Mouse (Mus musculus): ENCODE data around the gene Syne2. TPM values are rescaled to one million over a fixed set of nuclear protein-coding genes. Genes with fewer than 3 reads are reported as not detected.

Gene Syne2
- total RNA-seq, 2 experiments from 2014 or later = 46.8 to 78.3 TPM

- DNase-seq = no peak
Observed at GRCm38 (mm10) chr12:76047921-76048320, 230.0 kb downstream of the Syne2 start.

DNA sequence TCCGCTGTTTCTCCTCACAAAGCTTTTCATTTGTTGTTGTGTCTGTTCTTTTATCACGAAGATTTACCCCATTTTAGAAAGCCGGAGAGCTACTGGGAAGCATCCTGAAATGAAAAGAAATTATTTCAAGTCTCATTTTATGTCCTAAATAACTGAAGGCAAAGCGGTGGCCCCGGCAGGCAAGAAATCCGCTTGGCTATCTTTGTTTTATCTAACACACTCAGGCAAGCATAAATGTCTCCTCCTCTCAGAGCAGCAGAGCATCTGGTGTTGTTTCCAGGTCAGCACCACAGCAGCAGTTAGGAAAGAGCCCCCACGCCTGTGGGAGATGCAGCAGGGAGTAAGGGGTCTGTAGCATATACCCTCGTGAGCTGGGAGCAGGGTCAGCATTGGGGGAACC is 230.7 kb downstream of the Syne2 start:
- DNase-seq = no peak

DNA sequence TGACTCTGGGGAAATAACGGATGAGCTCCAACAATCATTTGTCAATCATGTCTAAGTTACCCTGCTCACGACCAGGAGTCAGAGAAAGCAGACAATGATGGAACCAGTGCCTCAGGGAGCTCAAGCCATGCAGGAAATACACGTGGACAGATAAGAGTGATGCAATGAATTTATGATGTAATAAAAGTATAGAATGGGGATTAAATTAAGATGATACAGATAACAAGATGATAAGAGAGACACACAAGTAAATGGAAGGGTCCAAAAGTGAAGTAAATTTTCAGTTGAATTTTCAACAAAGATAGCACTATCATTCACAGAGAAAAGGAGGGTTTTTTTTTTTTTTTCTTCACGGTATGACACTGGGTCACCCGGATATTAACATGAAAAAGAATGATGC is 231.4 kb downstream of the Syne2 start:
- no peak for DNase-seq

GRCm38 (mm10) chr12:76051879-76052278 is 233.9 kb downstream of the Syne2 start:
- DNase-seq = no peak

DNA sequence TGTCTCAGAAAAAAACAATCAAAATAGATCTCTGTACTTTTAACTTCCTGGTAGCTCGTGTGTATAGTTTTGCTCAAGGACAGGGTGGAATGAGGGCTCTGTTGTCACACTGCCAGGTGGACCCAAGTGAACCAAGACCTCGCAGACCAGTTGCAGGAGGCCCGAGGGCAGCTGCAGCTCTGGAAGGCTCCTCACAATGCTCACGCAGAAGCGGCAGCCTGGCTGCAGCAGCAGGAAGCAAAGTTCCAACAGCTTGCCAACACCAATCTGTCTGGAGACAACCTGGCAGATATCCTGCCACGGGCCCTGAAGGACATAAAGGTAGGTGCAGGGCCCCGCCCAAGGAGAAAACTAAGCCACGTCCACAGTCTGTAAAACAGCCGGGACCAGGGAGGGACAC is 236.7 kb downstream of the Syne2 start:
- DNase-seq = no peak

- DNase-seq = no peak
Observed at GRCm38 (mm10) chr12:76063001-76063400, 245.1 kb downstream of the Syne2 start.

DNA sequence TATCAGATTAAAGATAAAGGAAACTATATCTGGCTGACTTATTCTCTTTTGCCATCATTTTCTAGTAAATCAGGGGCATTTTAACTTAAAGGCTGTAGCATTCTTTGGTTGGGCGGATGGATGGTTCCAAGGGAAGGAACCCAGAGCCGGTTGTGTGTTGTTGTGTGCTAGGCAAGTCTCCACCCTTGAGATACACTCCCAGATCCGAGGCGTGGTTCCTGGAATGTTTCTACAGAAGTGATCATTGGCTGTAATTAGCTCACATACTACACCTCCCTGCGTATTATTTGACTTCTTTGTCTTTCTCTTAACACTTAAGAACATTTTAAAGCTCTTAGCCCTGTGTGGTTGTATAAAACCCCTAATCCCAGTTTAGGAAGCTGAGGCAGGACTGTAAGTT is 252.5 kb downstream of the Syne2 start:
- no peak for DNase-seq

GRCm38 (mm10) chr12:76071935-76072849 is 254.3 kb downstream of the Syne2 start:
- DNase-seq = no peak

GRCm38 (mm10) chr12:76073066-76073826 is 255.3 kb downstream of the Syne2 start:
- DNase-seq = no peak

DNA sequence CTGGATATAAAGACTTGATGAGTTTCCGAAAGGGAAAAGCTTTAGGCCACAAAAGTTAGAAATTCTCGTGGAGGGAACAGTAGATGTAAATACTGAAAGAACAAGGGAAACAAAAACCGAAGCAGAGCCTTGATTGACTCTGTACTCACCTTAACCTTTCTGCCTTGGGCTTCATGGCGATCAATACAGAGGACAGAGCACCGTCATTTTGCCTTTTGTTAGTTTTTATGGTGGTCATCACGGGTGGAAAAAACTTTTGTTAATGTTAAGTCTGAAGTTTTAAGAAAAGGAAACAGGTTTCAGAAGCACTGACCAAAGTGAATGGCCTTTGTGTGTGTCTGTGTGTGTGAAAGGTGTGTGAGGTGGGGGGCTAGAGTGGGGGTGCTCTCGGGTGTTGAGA is 256.0 kb downstream of the Syne2 start:
- DNase-seq = no peak

GRCm38 (mm10) chr12:76080876-76081556 is 263.1 kb downstream of the Syne2 start:
- peak; percentile 58 for DNase-seq

DNA sequence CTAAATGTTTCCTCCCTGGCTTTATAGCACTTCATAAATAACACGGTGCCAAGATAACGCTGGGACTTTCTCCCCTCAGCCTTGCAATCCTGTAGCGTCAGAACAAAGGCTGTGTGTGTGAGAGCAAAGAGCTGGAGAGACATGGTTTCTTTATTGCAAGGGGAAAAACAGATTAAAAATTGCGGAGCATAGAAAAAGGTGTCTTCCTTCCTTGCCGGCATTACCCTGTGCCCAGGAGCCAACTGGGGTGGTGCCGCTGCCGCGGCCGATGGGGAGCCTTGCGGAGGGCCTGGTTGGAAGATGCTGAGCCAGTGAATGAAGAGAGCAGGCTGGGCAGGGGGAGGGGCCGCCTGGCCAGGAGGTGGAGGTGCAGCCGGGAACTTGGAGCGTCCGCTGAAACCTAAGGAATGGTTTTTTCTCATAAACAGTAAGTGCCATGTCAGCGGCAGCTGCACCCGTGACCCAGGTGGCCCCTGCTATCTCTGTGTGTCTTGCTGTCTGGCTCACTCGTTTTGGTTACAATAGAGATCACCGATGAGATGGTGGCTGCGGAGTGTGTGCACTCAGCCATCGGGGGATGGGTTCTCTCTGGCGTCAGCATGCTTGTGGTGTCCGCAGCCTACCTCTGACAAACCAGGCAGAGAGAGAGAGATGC is 263.8 kb downstream of the Syne2 start:
- peak; percentile 51 for DNase-seq

DNA sequence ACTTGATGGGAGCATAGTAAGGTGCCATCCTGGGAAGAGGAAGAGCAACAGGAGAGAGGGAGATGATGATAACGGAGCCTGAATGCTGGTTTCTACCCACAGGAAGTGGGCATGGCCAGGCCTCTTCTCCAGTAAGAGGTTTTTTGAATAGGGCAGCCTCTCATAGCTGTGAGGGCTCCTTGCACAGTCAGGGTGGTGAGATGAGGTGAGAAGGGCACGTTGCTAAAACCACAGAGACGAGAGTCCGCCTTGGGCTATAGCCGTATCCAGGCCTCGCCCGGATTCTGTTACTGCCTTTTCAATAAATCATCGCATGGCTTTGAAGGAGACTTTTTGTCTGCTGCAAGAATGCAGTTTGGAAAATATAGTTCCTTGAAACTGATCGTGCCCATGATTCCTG is 267.1 kb downstream of the Syne2 start:
- no peak for DNase-seq

DNA sequence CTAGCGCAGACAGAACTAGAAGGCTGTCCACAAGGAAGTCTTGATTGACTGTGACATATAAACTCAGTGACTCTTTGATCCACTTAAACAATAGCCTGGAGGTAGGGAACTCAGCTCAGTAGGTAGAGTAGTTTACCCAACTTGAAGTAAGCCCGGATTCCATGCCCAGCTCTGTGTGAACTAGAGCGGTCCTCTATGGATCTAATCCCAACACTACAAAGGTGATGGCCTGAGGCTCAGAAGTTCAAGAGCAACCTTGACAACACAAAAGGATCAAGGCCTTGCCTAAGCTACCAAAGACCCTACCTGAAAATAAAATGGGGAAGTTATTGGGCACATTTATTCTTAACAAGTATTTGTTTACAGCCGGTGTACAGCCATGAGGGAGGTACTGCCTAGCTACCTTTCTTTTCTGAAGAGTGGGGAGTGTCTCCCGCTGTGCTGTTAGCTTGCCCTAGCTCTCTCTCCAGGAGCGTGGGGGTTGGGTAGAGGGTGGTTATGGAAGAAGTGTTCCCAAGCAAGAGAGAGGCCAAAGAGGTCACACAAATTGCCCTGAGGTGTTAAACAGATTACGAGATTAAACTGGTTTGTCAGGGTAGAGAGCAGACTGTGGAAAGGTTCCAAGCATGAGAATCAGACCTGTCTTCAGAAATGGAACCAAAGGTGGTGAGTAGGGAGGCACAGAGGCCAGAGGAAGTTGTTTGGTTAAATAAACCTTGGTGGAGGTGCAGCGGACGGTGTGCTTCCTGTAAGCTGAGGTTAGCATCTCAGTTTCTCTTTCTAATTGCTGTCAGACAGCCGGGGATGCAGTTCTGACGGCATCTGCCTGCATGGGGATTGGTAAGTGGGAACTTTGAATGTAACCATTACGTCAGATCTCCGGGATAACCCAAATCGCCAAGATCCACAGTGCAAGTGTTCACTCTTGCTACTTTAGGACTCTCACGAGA is 268.3 kb downstream of the Syne2 start:
- DNase-seq = no peak

DNA sequence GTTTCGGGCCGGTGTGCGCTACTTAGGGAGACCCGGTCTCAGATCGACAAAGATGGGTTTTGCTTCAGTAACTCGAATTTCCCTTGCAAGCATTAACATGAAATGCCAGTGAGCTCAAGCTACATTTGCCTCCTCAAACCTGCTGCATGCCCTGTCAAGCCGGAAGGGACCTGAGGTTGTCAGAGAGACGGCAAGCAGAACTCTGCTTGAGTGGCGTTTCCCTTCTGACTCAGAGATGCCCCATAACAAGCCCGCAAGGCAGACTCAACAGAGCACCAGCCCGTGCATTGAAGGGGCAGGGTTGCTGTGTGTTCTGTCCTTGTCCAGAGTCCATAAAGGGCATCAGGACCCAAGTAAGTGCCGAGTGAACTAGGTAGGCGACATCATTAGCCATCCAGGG is 269.1 kb downstream of the Syne2 start:
- no peak for DNase-seq

DNA sequence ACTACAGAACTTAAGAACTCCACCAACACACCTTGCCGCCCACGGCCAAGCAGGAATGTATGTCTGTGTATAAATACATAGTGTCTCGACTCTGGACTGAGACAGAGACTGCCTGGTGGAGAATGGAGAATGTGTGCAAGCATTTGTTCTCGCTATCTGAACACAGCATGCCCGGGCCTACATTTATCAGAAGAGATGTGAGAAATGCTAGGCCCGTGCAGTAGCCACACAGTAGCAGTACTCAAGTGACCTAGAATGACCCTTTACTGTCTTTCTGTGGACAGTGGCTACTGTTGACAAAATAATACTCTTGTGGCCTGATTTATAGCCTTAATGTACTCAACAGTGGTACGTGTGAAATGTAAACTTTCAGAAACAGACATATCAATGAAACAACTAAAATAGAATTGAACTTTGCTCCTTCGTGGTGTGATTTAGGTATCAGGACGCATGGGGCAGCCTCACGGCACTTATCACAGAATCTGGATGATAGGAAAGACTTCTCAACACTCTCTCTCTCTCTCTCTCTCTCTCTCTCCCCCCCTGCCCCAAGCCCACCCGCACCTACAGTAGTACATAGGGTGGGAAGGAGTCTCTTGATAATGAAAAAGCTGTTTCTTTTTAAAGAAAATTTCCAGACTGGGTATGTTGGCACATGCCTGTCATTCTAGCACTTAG is 275.0 kb downstream of the Syne2 start:
- no peak for DNase-seq

- DNase-seq = no peak
Observed at GRCm38 (mm10) chr12:76093613-76094588, 276.0 kb downstream of the Syne2 start.

DNA sequence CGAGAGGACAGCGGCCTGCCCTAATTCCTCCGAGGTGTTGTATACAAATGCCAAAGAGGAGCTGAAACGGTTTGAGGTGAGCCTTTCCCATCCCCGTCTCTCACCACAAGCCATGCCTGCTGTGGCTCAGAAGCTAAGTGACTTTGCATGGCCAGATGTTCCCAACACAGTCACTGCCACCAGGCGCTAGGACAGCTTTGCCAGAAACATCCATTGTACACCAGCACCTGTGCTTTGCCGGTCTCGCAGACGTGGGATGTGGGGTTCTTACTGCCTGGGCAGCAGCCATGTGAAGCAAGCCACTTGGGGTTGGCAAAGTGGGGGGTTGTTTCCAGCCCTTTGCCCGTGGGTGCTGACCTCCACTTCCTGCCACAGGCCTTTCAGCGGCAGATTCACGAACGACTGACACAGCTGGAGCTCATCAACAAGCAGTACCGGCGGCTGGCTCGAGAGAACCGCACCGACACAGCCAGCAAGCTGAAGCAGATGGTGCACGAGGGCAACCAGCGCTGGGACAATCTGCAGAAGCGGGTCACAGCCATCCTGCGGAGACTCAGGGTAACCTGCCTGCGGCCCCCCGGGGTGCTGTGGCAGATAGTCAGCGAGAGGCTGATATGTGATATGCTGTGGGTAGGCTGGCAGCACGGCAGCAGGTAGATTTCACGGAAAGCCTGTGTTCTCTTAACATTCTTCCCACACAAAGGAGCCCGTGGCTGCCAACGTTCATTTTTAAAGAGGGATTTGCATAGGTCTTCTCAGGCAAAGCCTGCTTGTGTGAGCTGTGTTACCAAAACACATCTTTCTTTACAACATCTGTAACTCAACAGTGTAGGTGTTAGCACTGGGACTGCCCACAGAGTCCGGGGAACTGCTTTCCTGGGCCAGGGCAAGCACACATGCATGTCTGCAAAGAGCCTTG is 277.4 kb downstream of the Syne2 start:
- DNase-seq = no peak
